Mouse (Mus musculus): ENCODE measurements around the gene Rxylt1.

DNA sequence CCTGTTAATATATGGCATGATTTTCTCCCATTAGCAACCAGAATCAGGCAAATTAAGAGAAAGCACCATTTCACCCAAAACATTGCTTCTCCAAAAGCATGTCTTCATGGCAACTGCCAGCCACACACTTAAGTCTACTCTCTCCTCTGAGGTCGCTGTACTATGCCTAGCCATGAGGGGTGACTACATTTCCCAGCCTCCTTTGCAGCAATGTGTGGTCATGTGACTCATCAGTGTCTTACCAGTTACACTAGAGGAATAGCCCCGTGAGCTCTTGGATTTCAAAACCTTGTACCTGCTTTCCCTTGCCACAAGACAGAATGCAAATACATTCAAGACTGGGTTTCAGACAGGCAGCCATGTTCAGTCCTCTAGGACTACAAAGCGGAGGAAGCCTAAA is 58.6 kb downstream of the Rxylt1 start:
- TF ChIP-seq POLR2A (IDR thresholded peaks at IDR 0.05; ENCODE audit: control insufficient read depth in 1 of 2, insufficient read depth in 1 of 2, low read depth in 1 of 2, low read length in 2 of 2, poor library complexity in 1 of 2) (no peak), MYC (IDR thresholded peaks at IDR 0.05; ENCODE audit: low read depth, low read length) (no peak), TCF12 (IDR thresholded peaks at IDR 0.05; ENCODE audit: low read depth, low read length) (no peak), GATA1 (IDR thresholded peaks at IDR 0.05; ENCODE audit: low read depth, low read length) (no peak), CTCF (IDR thresholded peaks at IDR 0.05 in 2 of 3, conservative IDR thresholded peaks at IDR 0.05 in 1 of 3; ENCODE audit: control insufficient read depth in 1 of 3, insufficient read depth in 1 of 3, low read depth in 2 of 3, low read length in 3 of 3, poor library complexity in 1 of 3, severe bottlenecking in 1 of 3) (no peak), SMC3 (IDR thresholded peaks at IDR 0.05; ENCODE audit: low read depth, low read length) (no peak), UBTF (IDR thresholded peaks at IDR 0.05; ENCODE audit: borderline replicate concordance, insufficient read depth, low read depth, low read length) (no peak)
